Mouse (Mus musculus) lung, adult 2 months (tissue): Measurements from ENCODE around the gene Fgf15.
A peak's percentile ranks its signal among the peaks of the same experiment; 100 is the strongest.

Source experiments
- CTCF ChIP-seq: fragments of 200-500 bp; IDR thresholded peaks from 2 replicates; pipeline ENCODE4 v1.5.1; 2011; ENCODE audit warnings: mild to moderate bottlenecking, low read length, control low read depth; ENCODE audit not compliant: insufficient read depth
- POLR2A ChIP-seq: fragments of 200-500 bp; IDR thresholded peaks from 2 replicates; pipeline ENCODE4 v1.6.1; 2011; ENCODE audit warnings: low read depth, mild to moderate bottlenecking, control low read depth, low read length, borderline replicate concordance; ENCODE audit errors: extremely low read depth

- TF ChIP-seq CTCF (0 out of 2 replicates have a peak, but pooled peaks have one; percentile 8), POLR2A (peak; percentile 71; the same call in 1 of the 2 replicates)
Measured at GRCm38 (mm10) chr7:144939344-144940002, 43.1 kb downstream of the Fgf15 start, which contains the start of gene Ccnd1.
